In the genomic region with DNA sequence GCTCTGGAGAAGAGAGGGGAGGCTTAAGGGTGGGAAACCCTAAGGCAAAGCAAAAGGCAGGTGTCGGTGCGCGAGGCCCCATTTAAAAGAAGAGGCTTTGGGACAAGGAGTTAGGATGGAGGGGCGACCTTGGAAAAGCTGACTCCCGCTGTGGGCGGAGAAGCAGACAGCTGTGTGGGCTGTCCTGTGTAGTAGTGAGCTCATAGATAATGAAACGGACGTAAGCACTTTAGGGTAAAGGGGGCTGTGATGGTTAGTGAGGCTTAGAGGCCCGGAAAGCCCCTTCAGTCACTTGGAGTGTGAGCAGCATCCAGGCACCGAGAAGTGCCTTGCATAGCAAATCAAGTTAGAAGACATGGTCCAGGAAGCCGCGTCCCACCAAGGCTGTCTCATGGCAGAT, we compare ENCODE assay signal across 8 mouse cellular contexts. TPM values are rescaled to one million over a fixed set of nuclear protein-coding genes. Genes with fewer than 3 reads are reported as not detected.
DNase-seq lines count a peak whose midpoint lies in the region; ATAC-seq and TF ChIP-seq lines count a peak whose summit lies in the region.

A gene (minus strand): TSS at position 167 of the 400 bp plus-strand sequence.

- H3K36me3 ChIP-seq in spleen, adult 2 months (ENCODE audit: control insufficient read depth, insufficient read depth, low read length): no peaks in the 10 kb centered on the region
- H3K36me3 ChIP-seq in heart, embryonic 11.5 days (ENCODE audit: control insufficient read depth, insufficient read depth, low read length): no peaks in the 10 kb centered on the region; the same call in 1 of the 2 replicates

- H3K27me3 ChIP-seq in spleen, adult 2 months (ENCODE audit: control insufficient read depth, insufficient read depth, low read length): no peaks in the 10 kb centered on the region
- no peaks in the 10 kb centered on the region; the same call in 1 of the 2 replicates for H3K27me3 ChIP-seq in heart, embryonic 11.5 days (ENCODE audit: control insufficient read depth, insufficient read depth, low read length)

- H3K9ac ChIP-seq in heart, embryonic 11.5 days (ENCODE audit: low read depth, low read length): peak within 1 kb of the TSS; percentile 69

- H3K4me2 ChIP-seq in heart, embryonic 11.5 days: peak within 1 kb of the TSS; percentile 88

- DNase-seq in spleen, adult 2 months (ENCODE audit: low read depth in 1 of 2, low spot score in 2 of 2): no peak
- DNase-seq in spleen, postnatal 10 days (ENCODE audit: low spot score in 2 of 2): no peak
- DNase-seq in left cerebral cortex, adult 8-10 months (ENCODE audit: low spot score in 2 of 2): no peak
- no peak for DNase-seq in ovary, postnatal 10 days (ENCODE audit: low spot score)
- DNase-seq in ovary, postnatal 14 days (ENCODE audit: low spot score): no peak

- H3K9me3 ChIP-seq in heart, embryonic 11.5 days (replicated peaks; ENCODE audit: control insufficient read depth, low read length): no peaks in the 10 kb centered on the region

- 7% methylated on average over 12 of the region's 12 CpGs for WGBS in spleen, adult 2 months
- 8% methylated on average over 12 of the region's 12 CpGs for WGBS in heart, embryonic 11.5 days (ENCODE audit: insufficient replicate concordance)

- no peak for TF ChIP-seq CTCF in spleen, adult 2 months (IDR thresholded peaks at IDR 0.05; ENCODE audit: extremely low read depth, insufficient read depth, insufficient read length, insufficient replicate concordance)

- ATAC-seq in common myeloid progenitor, adult 5-6 weeks (replicated peaks; ENCODE audit: low read depth, poor library complexity, severe bottlenecking): no peak
- no peak for ATAC-seq in heart, embryonic 11.5 days (replicated peaks; ENCODE audit: insufficient number of reproducible peaks, low FRiP score, low TSS enrichment)
- no peak for ATAC-seq in monocyte, adult 5-6 weeks (replicated peaks; ENCODE audit: insufficient number of reproducible peaks, low FRiP score, low TSS enrichment, poor library complexity, severe bottlenecking)

- peak within 1 kb of the TSS; percentile 66 for H3K4me3 ChIP-seq in spleen, adult 2 months (ENCODE audit: extremely low read depth, insufficient read depth, insufficient read length)
- peak within 1 kb of the TSS; percentile 55 for H3K4me3 ChIP-seq in heart, embryonic 11.5 days (ENCODE audit: low read depth, low read length)

- peaks cover 17% of the 10 kb centered on the region; the same call in 1 of the 2 replicates for H3K4me1 ChIP-seq in spleen, adult 2 months (ENCODE audit: control insufficient read depth, insufficient read depth, insufficient read length)
- H3K4me1 ChIP-seq in heart, embryonic 11.5 days (ENCODE audit: control insufficient read depth, insufficient read depth, low read length): peaks cover 16% of the 10 kb centered on the region; the same call in 1 of the 2 replicates

- no peak for TF ChIP-seq POLR2A in spleen, adult 2 months (IDR thresholded peaks at IDR 0.05; ENCODE audit: low read depth, low read length)

- H3K27ac ChIP-seq in spleen, adult 2 months (ENCODE audit: insufficient read depth, low read length): peak within 1 kb of the TSS; percentile 60
- peak within 1 kb of the TSS; percentile 51; the same call in 1 of the 2 replicates for H3K27ac ChIP-seq in heart, embryonic 11.5 days (ENCODE audit: low read depth, low read length)

RNA-seq across cellular contexts. Expression of the gene that starts here (rescaled TPM):
- 12.3 and 12.5 TPM in 2 replicates for polyA plus RNA-seq in spleen, adult 2 months (2012; rRNA removed)
- 17.2 and 19.7 TPM in 2 replicates for total RNA-seq in common myeloid progenitor, adult 5-6 weeks (2017)
- 13.7 and 15.7 TPM in 2 replicates for polyA plus RNA-seq in heart, embryonic 11.5 days (2014; fragmentation: Nextera tagmentation; extraction: Ambion mirVana)
- 10 to 100 TPM; 27.0 to 33.4 (median 29.6) TPM for total RNA-seq in left cerebral cortex, adult 8-10 months (2022)
- 25.4 to 39.9 TPM (median 37.8 TPM) in 3 replicates for total RNA-seq in monocyte, adult 5-6 weeks (2017)
